Mouse (Mus musculus) thymus, adult 2 months (tissue): ENCODE measurements around the gene Ankrd13b. TPM values are rescaled to one million over a fixed set of nuclear protein-coding genes. Genes with fewer than 3 reads are reported as not detected.

Experiments
- DNase-seq: peaks from one replicate; pipeline ENCODE4 v3.0.0; 2021
- H3K27ac ChIP-seq: fragments of 200-500 bp; 2 replicates; pipeline ENCODE4 v1.5.1; 2012; ENCODE audit warnings: low read length, control low read depth; ENCODE audit not compliant: control insufficient read depth, insufficient read depth
- H3K27me3 ChIP-seq: fragments of 200-500 bp; 2 replicates; pipeline ENCODE4 v1.6.1; 2012; ENCODE audit warnings: mild to moderate bottlenecking, low read length, moderate library complexity, mixed read lengths; ENCODE audit not compliant: control insufficient read depth, insufficient read depth
- H3K36me3 ChIP-seq: fragments of 200-500 bp; 2 replicates; pipeline ENCODE4 v1.6.1; 2012; ENCODE audit warnings: mild to moderate bottlenecking, low read length, moderate library complexity; ENCODE audit not compliant: control insufficient read depth, insufficient read depth
- H3K4me1 ChIP-seq: fragments of 200-500 bp; replicated peaks from 2 replicates; pipeline ENCODE4 v1.6.1; 2012; ENCODE audit warnings: low read length; ENCODE audit not compliant: control insufficient read depth, insufficient read depth
- H3K4me3 ChIP-seq: fragments of 200-500 bp; 2 replicates; pipeline ENCODE4 v1.5.1; 2012; ENCODE audit warnings: mild to moderate bottlenecking, low read length, control low read depth, moderate library complexity; ENCODE audit not compliant: control insufficient read depth, insufficient read depth
- CTCF ChIP-seq: fragments of 200-500 bp; IDR thresholded peaks from 2 replicates; pipeline ENCODE4 v1.5.1; 2012; ENCODE audit warnings: mild to moderate bottlenecking, control low read depth, low read length, moderate library complexity, borderline replicate concordance; ENCODE audit not compliant: control insufficient read depth, poor library complexity, insufficient read depth; ENCODE audit errors: extremely low read depth
- POLR2A ChIP-seq: fragments of 200-500 bp; IDR thresholded peaks from 2 replicates; pipeline ENCODE4 v1.6.1; 2012; ENCODE audit warnings: mild to moderate bottlenecking, low read length, control low read depth, moderate library complexity; ENCODE audit not compliant: control insufficient read depth, poor library complexity, insufficient read depth; ENCODE audit errors: extremely low read depth
- WGBS: fragments of 180-500 bp; shearing (Covaris S2); methylation state at CpG from one replicate; pipeline ENCODE4 v1.1.7; 2018; 5-methylcytosine and 5-hydroxymethylcytosine counted together
- polyA plus RNA-seq: library from polyadenylated mRNA; depleted of rRNA; stranded (reverse); fragments of >200 nt; gene quantifications from 2 replicates; pipeline ENCODE4 v1.2.3, GENCODE M21; 2012

The Ankrd13b gene
- polyA plus RNA-seq, 1 experiment = 47.4 TPM

GRCm38 (mm10) chr11:77455770-77456510 lies 33.5 kb downstream of the Ankrd13b start:
- Histone ChIP-seq H3K36me3 (peaks cover 29% of the 10 kb centered on the region), H3K4me3 (no peak overlapping the region), H3K27ac (no peak overlapping the region), H3K4me1 (no peaks in the 10 kb centered on the region), H3K27me3 (no peaks in the 10 kb centered on the region)
- no peak for DNase-seq
- TF ChIP-seq CTCF (no peak), POLR2A (no peak)
- 95% methylated on average over 9 of the region's 9 CpGs for WGBS

GRCm38 (mm10) chr11:77453388-77453787 lies 36.1 kb downstream of the Ankrd13b start:
- no peak overlapping the region for H3K4me3 ChIP-seq
- H3K27ac ChIP-seq = no peak overlapping the region
- no peak for DNase-seq
- H3K27me3 ChIP-seq = no peaks in the 10 kb centered on the region
- TF ChIP-seq POLR2A (no peak), CTCF (no peak)
- H3K36me3 ChIP-seq = peaks cover 51% of the 10 kb centered on the region
- WGBS = 100% methylated on average over 2 of the region's 2 CpGs
- H3K4me1 ChIP-seq = no peaks in the 10 kb centered on the region

- Histone ChIP-seq H3K36me3 (peaks cover 51% of the 10 kb centered on the region), H3K27me3 (no peaks in the 10 kb centered on the region), H3K4me3 (no peak overlapping the region), H3K27ac (no peak overlapping the region), H3K4me1 (no peaks in the 10 kb centered on the region; the same call in 1 of the 2 replicates)
- DNase-seq = no peak
- TF ChIP-seq POLR2A = no peak
- no peak for TF ChIP-seq CTCF
- 96% methylated on average over 2 of the region's 2 CpGs for WGBS
Measured at GRCm38 (mm10) chr11:77451670-77452069, 37.8 kb downstream of the Ankrd13b start.

GRCm38 (mm10) chr11:77449224-77449623 lies 40.3 kb downstream of the Ankrd13b start:
- 94% methylated on average over 7 of the region's 7 CpGs for WGBS
- DNase-seq = no peak
- no peak overlapping the region for H3K4me3 ChIP-seq
- peaks cover 45% of the 10 kb centered on the region for H3K36me3 ChIP-seq
- no peak overlapping the region for H3K27ac ChIP-seq
- no peaks in the 10 kb centered on the region; the same call in 1 of the 2 replicates for H3K4me1 ChIP-seq
- no peaks in the 10 kb centered on the region for H3K27me3 ChIP-seq
- no peak for TF ChIP-seq CTCF
- TF ChIP-seq POLR2A = no peak

- DNase-seq = peak; percentile 68
- 10% methylated on average over 6 of the region's 6 CpGs for WGBS
- TF ChIP-seq POLR2A (no peak), CTCF (peak; percentile 43; the same call in 1 of the 2 replicates)
Measured at GRCm38 (mm10) chr11:77446628-77447041, 42.8 kb downstream of the Ankrd13b start.

GRCm38 (mm10) chr11:77444939-77445338 lies 44.5 kb downstream of the Ankrd13b start:
- Histone ChIP-seq H3K36me3 (peaks cover 43% of the 10 kb centered on the region), H3K4me1 (no peaks in the 10 kb centered on the region; the same call in 1 of the 2 replicates)

More at GRCm38 (mm10) chr11:77446628-77447041, 42.8 kb downstream of the Ankrd13b start:
- H3K4me1 ChIP-seq = no peaks in the 10 kb centered on the region; the same call in 1 of the 2 replicates
- peaks cover 35% of the 10 kb centered on the region for H3K36me3 ChIP-seq
- H3K4me3 ChIP-seq = no peak overlapping the region
- H3K27ac ChIP-seq = no peak overlapping the region
- no peaks in the 10 kb centered on the region for H3K27me3 ChIP-seq

More at GRCm38 (mm10) chr11:77444939-77445338, 44.5 kb downstream of the Ankrd13b start:
- no peak for DNase-seq
- Histone ChIP-seq H3K27me3 (no peaks in the 10 kb centered on the region), H3K4me3 (no peak overlapping the region), H3K27ac (no peak overlapping the region)
- 82% methylated on average over 2 of the region's 2 CpGs for WGBS
- no peak for TF ChIP-seq POLR2A
- TF ChIP-seq CTCF = no peak
